Mouse (Mus musculus) intestine, embryonic 14.5 days (tissue): ENCODE measurements around the gene Fam193a. TPM values are rescaled to one million over a fixed set of nuclear protein-coding genes. Genes with fewer than 3 reads are reported as not detected.
A peak's percentile ranks its signal among the peaks of the same experiment; 100 is the strongest.

Experiments
- ATAC-seq: fragments of 200-750 bp; cut with Nextera tagmentation; replicated peaks from 2 replicates; pipeline ENCODE4 v1.8.0; 2017; ENCODE audit warnings: low read depth, moderate number of reproducible peaks, moderate TSS enrichment, moderate library complexity; ENCODE audit not compliant: low FRiP score, low TSS enrichment
- DNase-seq: peaks from one replicate; pipeline ENCODE4 v3.0.0-alpha.2; 2018; ENCODE audit warnings: low spot score
- H3K27ac ChIP-seq: fragments of 300-500 bp; sonication (generic); 2 replicates; pipeline ENCODE4 v1.5.1; 2014; ENCODE audit warnings: low read depth, mild to moderate bottlenecking, control low read depth
- H3K27me3 ChIP-seq: fragments of 300-500 bp; sonication (generic); replicated peaks from 2 replicates; pipeline ENCODE4 v1.6.1; 2014; ENCODE audit warnings: low read length, control low read depth; ENCODE audit not compliant: control insufficient read depth, insufficient read depth
- H3K36me3 ChIP-seq: fragments of 300-500 bp; sonication (generic); 2 replicates; pipeline ENCODE4 v1.6.1; 2014; ENCODE audit warnings: low read length, control low read depth; ENCODE audit not compliant: control insufficient read depth, insufficient read depth
- H3K4me1 ChIP-seq: fragments of 300-500 bp; sonication (generic); replicated peaks from 2 replicates; pipeline ENCODE4 v1.6.1; 2014; ENCODE audit warnings: low read length, control low read depth, mixed read lengths; ENCODE audit not compliant: control insufficient read depth, insufficient read depth
- H3K4me2 ChIP-seq: fragments of 300-500 bp; sonication (generic); 2 replicates; pipeline ENCODE4 v1.6.1; 2014; ENCODE audit warnings: low read length
- H3K4me3 ChIP-seq: fragments of 300-500 bp; sonication (generic); 2 replicates; pipeline ENCODE4 v1.5.1; 2014; ENCODE audit warnings: low read depth, low read length, control low read depth, mixed read lengths
- H3K9ac ChIP-seq: fragments of 300-500 bp; sonication (generic); 2 replicates; pipeline ENCODE4 v1.6.1; 2014; ENCODE audit warnings: mild to moderate bottlenecking, low read length
- H3K9me3 ChIP-seq: fragments of 300-500 bp; sonication (generic); 2 replicates; pipeline ENCODE4 v1.6.1; 2016; ENCODE audit warnings: low read length, control low read depth; ENCODE audit not compliant: control insufficient read depth
- WGBS: fragments of 180-500 bp; shearing (Covaris S2); extraction: QIAGEN DNeasy Blood & Tissue Kit; methylation state at CpG from one replicate; pipeline ENCODE4 v1.1.7; 2014; 5-methylcytosine and 5-hydroxymethylcytosine counted together
- polyA plus RNA-seq: library from polyadenylated mRNA; unstranded; fragments of >200 nt; fragmentation: Nextera tagmentation; extraction: Ambion mirVana; gene quantifications from 2 replicates; pipeline ENCODE4 v1.2.1, GENCODE M21; 2014

The Fam193a gene
- polyA plus RNA-seq, 1 experiment from 2014 or later = 13.0 TPM

DNA sequence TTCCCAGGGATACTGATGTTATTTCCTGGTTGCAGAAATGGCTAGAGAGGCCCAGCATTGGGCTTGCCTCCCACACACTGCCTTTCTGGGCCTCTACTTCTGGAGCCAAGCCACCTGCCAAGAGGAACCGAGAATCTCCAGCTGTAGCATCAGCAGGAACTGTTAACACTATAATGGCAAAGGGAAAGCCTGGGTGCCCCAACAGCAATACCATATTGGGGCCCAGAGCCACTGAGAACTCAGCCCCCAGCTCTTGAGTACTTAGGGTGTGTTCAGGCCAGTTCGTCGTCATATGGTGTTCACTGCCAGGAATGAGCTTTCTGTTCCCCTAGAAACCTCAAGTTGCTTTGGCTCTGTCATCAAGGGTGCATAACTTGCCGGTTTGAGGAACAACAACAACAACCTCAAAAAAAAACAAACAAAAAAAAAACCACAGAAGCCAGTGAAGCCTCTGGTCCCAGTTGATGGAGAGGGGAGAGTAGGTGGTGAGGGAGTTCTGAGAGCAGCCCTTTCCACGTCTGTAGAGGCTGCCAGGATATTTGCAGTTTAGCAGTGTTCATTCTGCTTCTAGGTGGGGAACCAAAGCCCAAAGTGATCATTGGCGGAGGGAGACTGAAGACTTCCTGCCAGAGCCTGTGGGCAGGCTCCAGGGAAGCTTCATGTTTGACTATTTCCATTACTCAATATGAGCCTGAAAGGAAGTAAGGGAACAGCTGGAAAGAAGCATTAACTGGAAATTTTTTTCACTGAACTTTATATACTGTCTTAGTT is 117.8 kb downstream of the Fam193a start:
- Histone ChIP-seq H3K4me2 (no peak overlapping the region), H3K27ac (no peak overlapping the region), H3K4me1 (no peaks in the 10 kb centered on the region), H3K36me3 (peaks cover 27% of the 10 kb centered on the region), H3K4me3 (no peak overlapping the region), H3K9ac (no peak overlapping the region), H3K27me3 (no peaks in the 10 kb centered on the region), H3K9me3 (no peaks in the 10 kb centered on the region)
- peak; percentile 46 for DNase-seq
- 76% methylated on average over 6 of the region's 6 CpGs for WGBS
- no peak for ATAC-seq

DNA sequence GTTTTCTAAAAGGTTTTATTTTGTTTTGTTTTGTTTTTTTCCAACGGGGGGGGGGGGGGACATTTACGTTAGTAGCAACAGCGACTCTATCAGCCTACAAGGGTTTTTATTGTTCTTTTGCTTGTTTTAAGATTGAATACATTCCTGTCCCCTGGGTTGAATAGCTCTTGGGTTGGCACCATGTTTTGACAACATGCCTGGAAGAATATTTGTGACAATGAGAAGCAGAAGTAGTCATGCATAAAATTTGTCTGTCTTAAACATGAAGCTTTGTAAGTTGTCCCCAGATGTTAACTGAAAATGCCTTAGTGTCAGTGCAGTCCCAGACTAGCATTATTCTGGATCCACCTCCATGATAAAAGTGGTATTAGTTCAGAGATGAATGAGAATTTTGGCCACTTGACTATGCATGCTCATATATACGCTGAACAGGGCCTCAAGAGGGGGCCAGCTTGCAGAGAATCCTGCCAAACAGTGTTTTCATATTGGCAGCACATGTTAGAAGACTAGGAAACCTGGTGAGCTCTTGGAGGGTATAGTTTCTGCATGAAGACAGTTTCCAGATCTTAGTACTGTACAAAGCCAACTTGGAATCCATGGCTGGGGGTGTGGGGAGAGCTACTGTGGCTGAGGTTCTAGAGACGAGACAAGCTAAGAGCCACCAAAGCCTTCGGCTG is 119.1 kb downstream of the Fam193a start:
- no peak overlapping the region for H3K4me3 ChIP-seq
- no peaks in the 10 kb centered on the region for H3K9me3 ChIP-seq
- H3K27ac ChIP-seq = no peak overlapping the region
- DNase-seq (peak; percentile 46), ATAC-seq (no peak)
- H3K4me1 ChIP-seq = no peaks in the 10 kb centered on the region
- no peak overlapping the region for H3K9ac ChIP-seq
- no peaks in the 10 kb centered on the region for H3K27me3 ChIP-seq
- H3K4me2 ChIP-seq = no peak overlapping the region
- H3K36me3 ChIP-seq = peaks cover 24% of the 10 kb centered on the region
- WGBS = 79% methylated on average over 6 of the region's 6 CpGs

DNA sequence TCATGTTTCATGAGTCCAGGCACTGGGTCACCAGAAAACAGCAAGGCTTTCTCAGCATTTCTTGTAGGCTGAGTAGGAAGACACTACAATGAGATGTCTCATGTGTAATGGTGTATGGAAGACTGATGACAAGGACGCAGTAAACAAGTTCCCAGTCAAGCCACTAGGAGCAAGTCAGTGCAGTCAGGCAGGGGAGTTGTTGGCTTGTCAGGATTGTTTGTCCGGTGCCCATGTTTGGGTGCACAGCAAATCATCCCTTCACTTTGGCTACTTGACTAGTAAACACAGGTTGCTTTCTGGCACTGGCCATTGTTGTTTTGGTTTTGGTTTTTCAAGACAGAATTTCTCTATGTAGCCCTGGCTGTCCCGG is 119.7 kb downstream of the Fam193a start:
- peak; percentile 42 for DNase-seq
- 91% methylated on average over 3 of the region's 3 CpGs for WGBS
- no peaks in the 10 kb centered on the region for H3K27me3 ChIP-seq
- H3K9ac ChIP-seq = no peak overlapping the region
- H3K27ac ChIP-seq = no peak overlapping the region
- H3K4me1 ChIP-seq = no peaks in the 10 kb centered on the region
- ATAC-seq = no peak
- H3K4me2 ChIP-seq = no peak overlapping the region
- H3K4me3 ChIP-seq = no peak overlapping the region
- H3K36me3 ChIP-seq = peaks cover 24% of the 10 kb centered on the region
- H3K9me3 ChIP-seq = no peaks in the 10 kb centered on the region

DNA sequence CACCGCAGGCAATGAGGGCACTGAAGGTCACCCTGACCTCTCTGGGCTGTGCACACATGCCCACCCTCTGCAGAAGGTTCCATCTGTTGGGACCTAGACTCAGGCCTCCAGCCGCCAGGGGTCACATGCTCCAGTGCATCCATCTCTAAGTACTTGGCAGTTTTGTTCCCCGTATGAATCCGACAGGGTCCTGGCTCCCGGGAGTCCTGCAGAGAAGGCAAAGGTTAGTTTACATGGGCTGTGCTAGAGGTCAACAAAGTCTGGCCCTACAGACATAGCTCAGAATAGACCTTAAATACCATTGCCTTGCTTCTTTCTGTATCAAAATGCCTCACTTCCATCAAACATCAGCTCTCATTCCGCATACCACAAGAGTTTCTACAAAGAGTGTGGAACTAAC is 127.0 kb downstream of the Fam193a start:
- Histone ChIP-seq H3K4me3 (no peak overlapping the region), H3K9ac (no peak overlapping the region), H3K4me1 (no peaks in the 10 kb centered on the region), H3K27ac (no peak overlapping the region), H3K4me2 (no peak overlapping the region), H3K9me3 (no peaks in the 10 kb centered on the region), H3K27me3 (no peaks in the 10 kb centered on the region), H3K36me3 (peaks cover 6% of the 10 kb centered on the region; the same call in 1 of the 2 replicates)
- ATAC-seq (no peak), DNase-seq (peak; percentile 38)
- 51% methylated on average over 6 of the region's 6 CpGs for WGBS

GRCm38 (mm10) chr5:34500886-34501285 is 131.2 kb downstream of the Fam193a start:
- peak; percentile 47 for DNase-seq
- Histone ChIP-seq H3K9me3 (no peaks in the 10 kb centered on the region), H3K4me2 (no peak overlapping the region), H3K27me3 (no peaks in the 10 kb centered on the region), H3K9ac (no peak overlapping the region), H3K4me3 (no peak overlapping the region), H3K4me1 (no peaks in the 10 kb centered on the region), H3K36me3 (peaks cover 12% of the 10 kb centered on the region; the same call in 1 of the 2 replicates), H3K27ac (no peak overlapping the region)
- 69% methylated on average over 5 of the region's 5 CpGs for WGBS
- ATAC-seq = no peak

DNA sequence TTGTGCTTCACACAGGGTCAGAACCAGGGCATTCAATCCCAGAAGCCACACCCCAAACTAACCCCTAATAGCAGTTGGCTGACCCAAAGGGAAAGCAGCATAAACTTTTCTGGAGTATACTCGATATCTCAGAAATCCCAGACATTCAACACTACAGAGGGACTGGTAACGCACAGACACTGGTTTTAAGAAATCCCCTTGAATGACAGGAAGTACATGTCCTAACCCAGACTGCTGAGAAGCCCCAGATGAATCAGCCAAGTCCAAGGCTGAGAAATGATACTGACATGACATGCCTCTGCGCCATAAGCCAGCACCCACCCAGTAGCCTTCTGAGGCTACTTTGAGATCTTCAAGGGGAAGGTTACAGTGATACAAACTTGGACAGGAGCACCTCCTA is 131.9 kb downstream of the Fam193a start:
- Histone ChIP-seq H3K9me3 (no peaks in the 10 kb centered on the region), H3K9ac (no peak overlapping the region), H3K4me3 (no peak overlapping the region), H3K27ac (no peak overlapping the region), H3K4me2 (no peak overlapping the region), H3K4me1 (no peaks in the 10 kb centered on the region), H3K36me3 (peaks cover 12% of the 10 kb centered on the region; the same call in 1 of the 2 replicates), H3K27me3 (no peaks in the 10 kb centered on the region)
- ATAC-seq (no peak), DNase-seq (peak; percentile 16)
- 76% methylated on average over 3 of the region's 3 CpGs for WGBS

DNA sequence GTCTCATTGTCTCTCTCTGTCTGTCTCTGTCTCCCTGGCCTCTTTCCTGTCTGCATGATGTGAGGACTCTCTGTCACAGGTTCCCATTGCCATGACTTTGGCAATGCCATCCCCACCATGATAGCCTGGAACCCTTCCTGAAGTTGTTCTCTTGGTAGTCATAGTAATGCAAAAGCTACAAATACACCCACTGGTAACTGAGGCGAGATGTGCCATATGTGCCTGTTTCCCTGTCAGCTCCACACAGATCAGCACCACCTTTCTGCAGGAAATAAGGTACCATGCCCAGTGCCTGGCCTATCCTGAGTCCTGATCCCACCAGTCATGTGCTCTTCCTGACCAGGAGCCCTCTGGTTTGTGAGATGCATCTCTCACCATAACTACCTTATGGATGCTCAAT is 132.7 kb downstream of the Fam193a start:
- ATAC-seq (no peak), DNase-seq (no peak)
- WGBS = 85% methylated on average over 1 of the region's 1 CpGs
- Histone ChIP-seq H3K27ac (no peak overlapping the region), H3K36me3 (peaks cover 12% of the 10 kb centered on the region; the same call in 1 of the 2 replicates), H3K9me3 (no peaks in the 10 kb centered on the region), H3K9ac (no peak overlapping the region), H3K27me3 (no peaks in the 10 kb centered on the region), H3K4me2 (no peak overlapping the region), H3K4me1 (no peaks in the 10 kb centered on the region), H3K4me3 (no peak overlapping the region)

DNA sequence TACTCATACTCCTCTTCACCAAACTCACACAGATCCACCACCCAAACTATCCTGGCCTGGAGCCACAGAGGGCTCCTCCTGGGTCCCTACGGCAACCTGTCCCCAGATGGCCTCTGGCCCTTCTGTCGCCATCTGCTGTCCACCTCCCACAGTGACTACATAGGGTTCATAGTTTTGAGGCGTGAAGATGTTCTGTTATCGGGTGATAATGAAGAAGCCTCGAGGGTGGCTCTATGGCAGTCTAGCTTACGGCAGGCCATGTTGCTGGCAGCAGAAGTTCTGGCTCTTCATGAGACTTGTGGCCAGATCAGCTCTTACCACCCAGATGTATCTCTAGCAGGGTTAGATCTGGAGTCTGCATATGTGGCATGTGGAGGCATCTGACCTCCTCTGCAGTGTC is 133.1 kb downstream of the Fam193a start:
- no peak overlapping the region for H3K4me3 ChIP-seq
- H3K27me3 ChIP-seq = no peaks in the 10 kb centered on the region
- ATAC-seq (no peak), DNase-seq (no peak)
- 74% methylated on average over 6 of the region's 6 CpGs for WGBS
- H3K9me3 ChIP-seq = no peaks in the 10 kb centered on the region
- peaks cover 12% of the 10 kb centered on the region; the same call in 1 of the 2 replicates for H3K36me3 ChIP-seq
- H3K9ac ChIP-seq = no peak overlapping the region
- H3K27ac ChIP-seq = no peak overlapping the region
- H3K4me1 ChIP-seq = no peaks in the 10 kb centered on the region
- no peak overlapping the region for H3K4me2 ChIP-seq
